Mouse (Mus musculus) subcutaneous adipose tissue, adult 2 months (tissue): Measurements from ENCODE around the gene Naxd. TPM values are rescaled to one million over a fixed set of nuclear protein-coding genes. Genes with fewer than 3 reads are reported as not detected.

Experiments
- polyA plus RNA-seq: library from polyadenylated mRNA; depleted of rRNA; stranded (reverse); fragments of >200 nt; gene quantifications from 2 replicates; pipeline ENCODE4 v1.2.3, GENCODE M21; 2012; ENCODE audit warnings: low replicate concordance; rRNA removed

Naxd gene
- 118 and 129 TPM in 2 replicates for polyA plus RNA-seq

GRCm38 (mm10) chr8:11497017-11497990 lies at the start of gene Naxd:
Naxd (plus strand) TSS chr8:11497506.

GRCm38 (mm10) chr8:11477811-11478761 lies 19.2 kb upstream of the Naxd start, which contains the start of gene Rab20:
Rab20 (minus strand) TSS chr8:11478710.

DNA sequence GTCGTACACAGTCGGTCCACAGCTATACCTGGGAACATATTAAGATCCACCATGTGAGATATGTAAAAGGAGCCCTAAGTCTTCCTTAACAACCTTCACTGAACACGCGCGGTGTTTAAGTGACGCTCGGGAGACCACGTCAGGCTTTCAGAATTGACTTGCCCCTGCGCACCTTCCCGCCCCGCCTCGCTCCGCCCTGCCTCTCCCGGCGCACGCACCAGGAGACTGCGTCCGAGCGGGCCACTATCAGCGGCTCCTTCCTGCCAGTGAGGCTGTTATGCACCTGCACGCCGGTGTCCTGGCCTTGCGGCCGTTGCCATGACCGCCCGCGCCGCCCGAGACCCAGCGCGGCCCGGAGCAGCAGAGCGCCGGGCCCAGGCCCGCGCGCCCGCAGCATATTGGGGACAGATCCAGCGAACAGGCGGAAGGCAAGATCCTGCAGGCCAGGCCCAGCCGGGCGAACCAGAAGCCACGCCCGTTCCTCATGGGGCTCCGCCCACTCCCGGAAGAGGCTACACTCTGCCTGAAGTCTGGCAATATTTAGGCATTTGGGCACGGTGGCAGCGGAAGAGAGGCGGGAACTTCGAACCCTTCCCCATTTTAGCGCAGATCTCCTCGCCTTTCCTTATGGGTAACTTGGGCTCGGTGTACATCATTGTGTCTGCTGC lies 53.1 kb downstream of the Naxd start, which contains the start of gene Cars2:
Cars2 (minus strand) TSS at position 503 of the 668 bp plus-strand sequence.

DNA sequence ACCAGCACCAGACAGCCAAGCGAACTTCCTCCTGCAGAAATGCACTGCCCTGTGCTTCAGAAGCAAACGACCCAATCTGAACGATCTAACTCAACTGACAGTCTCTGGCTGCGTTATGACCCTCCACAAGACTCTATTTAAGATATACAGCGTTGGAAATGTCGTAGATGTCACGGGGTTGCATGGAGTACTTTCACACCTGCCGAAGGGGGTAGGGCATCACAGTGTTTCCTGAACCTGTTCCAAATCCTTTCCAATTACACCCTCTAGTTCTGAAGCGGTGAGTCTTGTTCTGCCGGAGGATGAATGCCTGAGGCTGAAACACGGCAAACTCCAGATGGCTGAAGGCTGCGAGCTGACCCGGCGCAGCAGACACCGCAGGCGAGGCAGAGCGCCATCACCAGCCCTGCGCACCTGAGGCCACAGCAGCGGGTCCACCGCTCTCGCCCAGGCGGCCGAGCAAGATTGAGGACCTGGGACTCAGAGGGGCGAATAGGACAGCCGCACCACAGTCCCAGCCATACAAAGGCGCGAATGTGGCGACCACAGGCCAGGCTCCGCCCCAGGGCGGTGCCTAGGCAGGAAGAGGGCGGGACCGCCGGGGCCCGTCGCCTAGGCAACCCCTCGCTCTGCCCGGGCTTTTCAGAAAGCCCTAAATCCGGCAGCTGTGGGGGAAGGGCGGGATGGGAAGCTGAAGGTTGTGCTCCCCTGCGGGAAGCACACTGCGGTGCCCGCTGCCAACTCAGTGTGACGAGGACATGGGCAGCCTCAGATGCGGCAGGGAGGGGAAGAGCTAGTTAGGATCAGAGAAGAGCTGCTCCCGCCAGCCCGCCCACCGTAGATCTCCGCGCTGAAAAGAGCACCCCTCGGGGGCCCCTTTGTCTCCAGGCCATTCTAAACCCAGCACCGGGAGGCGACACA lies 57.8 kb downstream of the Naxd start, which contains the start of gene Ing1:
Ing1 (plus strand) TSS at position 773 of the 921 bp plus-strand sequence.

Other genes with a start within 250 kb of the Naxd start
- 253 and 466 TPM in 2 replicates for gene Col4a2, start 184.7 kb upstream of the Naxd start, polyA plus RNA-seq
- gene Col4a1, start 184.7 kb upstream of the Naxd start, polyA plus RNA-seq, result 744 and 1,377 TPM in 2 replicates
- 3.1 and 33.7 TPM in 2 replicates for gene Rab20, start 18.8 kb upstream of the Naxd start, polyA plus RNA-seq
- gene Cars2, start 53.3 kb downstream of the Naxd start, polyA plus RNA-seq, result 42.5 and 67.1 TPM in 2 replicates
- 10.9 and 20.3 TPM in 2 replicates for gene Ing1, start 58.1 kb downstream of the Naxd start, polyA plus RNA-seq
- gene Ankrd10, start 138.3 kb downstream of the Naxd start, polyA plus RNA-seq, result 33.6 and 132 TPM in 2 replicates
- gene 1700016D06Rik, start 203.6 kb downstream of the Naxd start, polyA plus RNA-seq, result not detected in 2 replicates
- gene Arhgef7, start 230.2 kb downstream of the Naxd start, polyA plus RNA-seq, result 40.3 and 43.6 TPM in 2 replicates